Mouse (Mus musculus): ENCODE results near the gene Ppm1f. TPM values are rescaled to one million over a fixed set of nuclear protein-coding genes. Genes with fewer than 3 reads are reported as not detected.
A peak's percentile ranks its signal among the peaks of the same experiment; 100 is the strongest.
"Not testable (repeated sequence)": the region's sequence is repeated elsewhere in the genome, so short reads cannot be mapped to it uniquely, and the experiment has no call there.

The Ppm1f gene
- total RNA-seq (2021): 10 to 100 TPM; 25.0 to 25.8 TPM

GRCm38 (mm10) chr16:16896382-16897055, at the start of gene Ppm1f:
Gene Ppm1f (plus strand): TSS chr16:16896469.
- intact Hi-C loops (cut with DNase I): loop anchor here (1.0 to 5.0 kb wide), 4 partner anchors 16 to 86 kb away; partner anchors contain the start of genes Mapk1, Top3b and Vpreb1
- DNase-seq: peak; percentile 97 to 98

DNA sequence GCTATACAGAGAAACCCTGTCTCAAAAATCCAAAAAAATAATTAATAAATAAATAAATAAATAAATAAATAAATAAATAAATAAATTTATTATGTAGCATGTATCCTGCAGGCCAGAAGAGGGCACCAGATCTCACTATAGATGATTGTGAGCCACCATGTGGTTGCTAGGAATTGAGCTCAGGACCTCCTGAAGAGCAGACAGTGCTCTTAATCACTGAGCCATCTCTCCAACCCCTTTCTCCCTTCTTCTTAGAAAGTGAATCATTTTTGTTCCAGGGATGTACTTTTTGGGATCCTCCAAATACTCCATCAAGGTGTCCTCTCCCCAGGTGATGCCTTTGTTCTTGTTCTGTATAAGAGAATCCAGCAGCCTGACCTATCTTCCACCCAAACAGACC, 47.1 kb upstream of the Ppm1f start:
- intact Hi-C loops (cut with DNase I): no loop called here
- no peak for DNase-seq

- intact Hi-C loops (cut with DNase I): no loop called here
- DNase-seq: no peak
Measured at GRCm38 (mm10) chr16:16852411-16852810, 43.9 kb upstream of the Ppm1f start.

DNA sequence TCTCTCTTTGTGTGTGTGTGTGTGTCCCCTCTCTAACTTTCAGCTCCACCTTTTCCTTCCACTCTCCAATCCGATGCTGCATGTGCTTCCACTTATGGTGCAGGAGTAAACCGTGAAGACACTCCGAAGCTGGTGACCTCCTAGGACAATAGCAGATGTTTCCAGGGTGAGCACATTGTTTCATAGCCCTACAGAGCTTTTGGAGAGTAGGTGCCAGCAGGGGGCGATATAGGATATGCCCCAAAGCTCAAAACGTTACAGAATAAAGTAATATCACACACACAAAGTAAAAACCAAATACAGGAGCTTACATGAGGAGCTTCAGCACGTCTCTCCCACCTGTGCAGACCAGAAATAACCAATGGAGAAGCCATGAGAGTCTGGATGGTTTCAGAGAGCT, 41.4 kb upstream of the Ppm1f start:
- peak; percentile 56 to 69 for DNase-seq
- intact Hi-C loops (cut with DNase I): loop anchor here (1.0 to 5.0 kb wide), 2 partner anchors 42 to 57 kb away; partner anchors contain the start of gene Ppm1f

GRCm38 (mm10) chr16:16855541-16855940, 40.7 kb upstream of the Ppm1f start:
- no peak for DNase-seq
- intact Hi-C loops (cut with DNase I): loop anchor here (1.0 to 5.0 kb wide), 2 partner anchors 42 to 57 kb away; partner anchors contain the start of gene Ppm1f

DNA sequence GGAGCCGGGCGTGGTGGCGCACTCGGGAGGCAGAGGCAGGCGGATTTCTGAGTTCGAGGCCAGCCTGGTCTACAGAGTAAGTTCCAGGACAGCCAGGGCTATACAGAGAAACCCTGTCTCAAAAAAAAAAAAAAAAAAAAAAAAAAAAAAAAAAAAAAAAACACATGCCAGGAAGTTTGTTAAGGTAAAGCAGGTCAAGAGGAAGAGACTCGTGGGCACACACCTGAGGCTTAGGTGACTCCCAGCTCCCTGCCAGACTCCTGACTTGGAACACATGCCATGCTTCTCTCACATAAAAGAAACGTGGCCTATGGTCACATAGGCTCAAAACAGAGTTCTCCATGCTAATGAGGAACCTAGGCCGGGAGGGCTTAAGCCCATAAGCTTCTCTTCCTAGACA, 40.2 kb upstream of the Ppm1f start:
- not testable (repeated sequence) for DNase-seq
- intact Hi-C loops (cut with DNase I): loop anchor here (5.0 kb wide), 1 partner anchor 41 kb away; the partner anchor contains the start of gene Ppm1f

DNA sequence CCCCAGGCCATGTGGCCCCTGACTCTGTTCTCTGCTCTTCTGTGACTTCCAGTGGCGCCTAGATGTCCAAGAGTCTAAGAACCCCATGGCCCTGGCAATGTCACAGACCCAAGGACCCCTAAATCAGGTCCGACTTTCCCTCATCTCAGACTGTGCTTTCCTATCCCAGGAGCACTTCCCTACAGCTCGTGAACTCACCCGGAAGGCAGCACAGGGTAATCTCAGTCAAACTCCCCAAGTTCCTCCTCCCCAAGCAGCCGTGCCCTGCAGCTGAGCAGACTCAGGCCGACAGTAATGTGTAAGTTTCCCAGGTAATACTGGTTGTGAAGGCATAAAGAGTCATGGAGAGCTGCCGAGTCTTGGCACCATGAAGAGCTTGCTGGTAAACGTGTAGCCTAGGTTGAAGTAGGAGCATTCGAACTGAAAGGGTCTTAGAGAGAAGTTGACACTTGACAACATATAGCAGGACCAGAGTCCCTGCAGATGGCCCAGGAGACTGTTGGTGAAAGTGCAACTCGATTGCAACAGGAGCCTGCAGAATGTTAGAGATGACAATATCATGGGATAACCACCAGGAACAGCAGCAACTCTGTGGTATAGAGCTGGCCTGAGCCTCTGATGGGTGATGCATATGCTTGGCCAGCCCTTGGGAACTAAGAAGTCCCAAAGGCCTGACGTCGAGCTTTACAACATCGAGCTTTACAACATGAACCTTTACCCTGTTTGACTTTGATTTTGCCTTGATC, 39.4 kb upstream of the Ppm1f start:
- intact Hi-C loops (cut with DNase I): loop anchor here (5.0 kb wide), 1 partner anchor 40 kb away; the partner anchor contains the start of gene Ppm1f

DNA sequence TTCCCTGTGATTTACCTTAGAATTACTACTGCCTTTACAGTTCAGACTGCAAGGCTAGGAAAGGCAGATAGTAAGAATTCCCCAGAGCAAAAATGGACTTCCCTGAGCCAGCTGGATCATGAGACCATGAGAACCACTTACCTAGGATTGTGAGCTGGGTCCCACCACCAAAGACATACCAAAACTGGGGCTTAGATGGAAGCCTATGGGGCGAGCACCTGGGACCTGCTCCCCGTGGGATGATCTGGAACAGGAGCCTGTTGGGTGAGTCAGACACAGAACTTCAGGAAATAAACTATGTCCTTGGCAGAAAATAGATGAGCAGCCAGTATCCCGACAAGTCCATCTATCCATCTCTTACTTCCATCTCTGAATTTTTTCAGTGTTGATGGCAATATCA, 34.0 kb upstream of the Ppm1f start:
- intact Hi-C loops (cut with DNase I): no loop called here

More for the DNA sequence above, 39.4 kb upstream of the Ppm1f start:
- DNase-seq: no peak

DNA sequence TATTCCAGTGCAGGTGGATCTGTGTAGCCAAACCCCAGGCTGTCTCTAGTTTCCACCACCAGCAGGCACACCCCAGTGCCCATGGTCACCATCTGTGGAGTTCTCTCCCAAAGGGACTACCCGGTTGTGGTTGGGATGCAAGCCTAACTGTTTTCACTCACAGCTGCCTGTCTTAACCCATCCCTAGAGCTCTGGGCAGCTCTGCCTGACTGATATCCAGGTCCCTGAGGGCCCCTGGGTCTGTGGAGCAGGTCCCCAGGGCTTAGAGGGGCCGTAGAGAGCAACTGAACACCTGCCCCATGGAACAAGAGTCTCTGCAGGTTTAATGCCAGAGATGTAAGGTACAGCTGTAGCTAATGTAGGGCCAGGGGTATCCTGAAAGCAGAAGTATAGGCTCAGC, 32.3 kb upstream of the Ppm1f start, which contains the start of gene Igll1:
Gene Igll1 (minus strand): TSS at position 8 of the 400 bp plus-strand sequence.
- intact Hi-C loops (cut with DNase I): no loop called here
- DNase-seq: no peak

More for the DNA sequence above, 34.0 kb upstream of the Ppm1f start:
- no peak for DNase-seq

- no peak for DNase-seq
- intact Hi-C loops (cut with DNase I): no loop called here
Measured at GRCm38 (mm10) chr16:16865217-16865616, 31.1 kb upstream of the Ppm1f start.

GRCm38 (mm10) chr16:16865696-16866561, 30.3 kb upstream of the Ppm1f start:
- intact Hi-C loops (cut with DNase I): no loop called here
- no peak for DNase-seq

GRCm38 (mm10) chr16:16870241-16870616, 26.0 kb upstream of the Ppm1f start:
- intact Hi-C loops (cut with DNase I): loop anchor here (1.0 kb wide), 1 partner anchor 26 kb away; the partner anchor contains the start of gene Ppm1f

DNA sequence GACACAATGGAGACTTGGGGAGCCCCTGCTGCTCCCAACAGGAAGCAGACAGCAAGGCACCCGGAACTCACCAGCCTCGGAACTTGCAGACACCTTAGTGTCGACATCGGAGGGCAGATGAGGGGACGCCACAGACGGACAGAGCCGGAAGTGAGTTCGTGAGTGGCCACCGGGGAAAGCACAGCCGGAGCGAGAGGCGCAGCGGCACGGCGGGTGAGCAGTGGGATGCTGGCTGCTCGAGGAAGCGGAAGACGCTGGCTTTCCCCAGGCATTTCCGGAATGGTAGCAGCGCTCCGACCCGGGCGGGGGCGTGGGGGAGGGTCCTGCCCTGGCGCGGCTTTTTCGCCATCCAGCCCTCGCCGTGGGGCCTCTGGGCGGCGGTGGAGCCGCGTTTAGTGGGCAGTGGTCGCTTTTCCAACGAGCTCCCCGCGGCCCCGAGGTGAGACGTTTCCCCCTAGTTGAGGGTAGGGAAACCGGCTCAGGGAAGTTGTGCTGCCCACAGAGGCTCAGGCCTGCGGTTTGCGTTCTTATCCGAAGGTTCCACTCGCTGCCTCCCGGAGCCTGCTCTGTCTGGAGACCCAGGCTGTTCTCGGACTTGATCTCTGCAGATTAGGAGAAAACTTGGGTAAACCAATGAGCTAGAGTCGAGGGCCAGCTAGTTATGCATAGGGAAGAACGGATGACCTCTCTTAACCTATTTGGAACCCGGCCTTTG, 25.5 kb upstream of the Ppm1f start, which contains the start of the genes Top3b and Vpreb1:
Gene Top3b (plus strand): TSS at position 120 of the 715 bp plus-strand sequence.
Gene Vpreb1 (minus strand): TSS at position 227 of the 715 bp plus-strand sequence.
- DNase-seq: peak; percentile 82 to 85
- intact Hi-C loops (cut with DNase I): loop anchor here (1.0 kb wide), 1 partner anchor 26 kb away; the partner anchor contains the start of gene Ppm1f

More at GRCm38 (mm10) chr16:16870241-16870616, 26.0 kb upstream of the Ppm1f start:
- no peak for DNase-seq

GRCm38 (mm10) chr16:16879025-16879424, 17.2 kb upstream of the Ppm1f start:
- no peak for DNase-seq
- intact Hi-C loops (cut with DNase I): no loop called here

- intact Hi-C loops (cut with DNase I): no loop called here
- DNase-seq: no peak
Measured at GRCm38 (mm10) chr16:16888341-16888740, 7.9 kb upstream of the Ppm1f start.

- DNase-seq: no peak
- intact Hi-C loops (cut with DNase I): no loop called here
Measured at GRCm38 (mm10) chr16:16892366-16892765, 3.9 kb upstream of the Ppm1f start.

- intact Hi-C loops (cut with DNase I): loop anchor here (1.0 to 5.0 kb wide), 4 partner anchors 16 to 86 kb away; partner anchors contain the start of genes Mapk1, Top3b and Vpreb1
- no peak for DNase-seq
Measured at GRCm38 (mm10) chr16:16896015-16896381, 271 bp upstream of the Ppm1f start.

GRCm38 (mm10) chr16:16897056-16897584, 851 bp downstream of the Ppm1f start:
- intact Hi-C loops (cut with DNase I): loop anchor here (5.0 kb wide), 2 partner anchors 40 to 85 kb away; partner anchors contain the start of gene Mapk1
- DNase-seq: no peak

DNA sequence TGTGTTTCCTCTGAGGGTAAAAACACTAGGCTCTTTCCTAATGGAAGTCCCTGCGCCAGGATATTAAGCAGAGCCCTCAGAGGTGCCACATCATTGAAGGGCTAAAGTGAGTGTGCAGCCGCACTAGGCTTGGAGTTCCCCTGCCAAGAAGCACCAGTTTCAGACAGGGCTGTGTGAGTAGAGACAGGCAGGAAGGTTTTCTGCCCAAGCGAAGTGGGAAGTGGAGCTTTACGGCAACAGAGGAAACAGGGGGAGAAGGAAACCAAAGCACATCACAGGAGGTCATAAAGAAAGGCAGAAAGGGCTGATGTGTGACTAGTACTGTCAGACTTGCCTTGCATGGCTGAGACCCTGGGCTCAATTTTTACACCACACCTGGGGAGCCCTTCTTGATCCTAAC, 6.1 kb downstream of the Ppm1f start:
- no peak for DNase-seq
- intact Hi-C loops (cut with DNase I): no loop called here
